Mouse (Mus musculus): ENCODE results near the gene Klrg1. TPM values are rescaled to one million over a fixed set of nuclear protein-coding genes. Genes with fewer than 3 reads are reported as not detected.

Gene Klrg1
- polyA plus RNA-seq, 1 experiment from 2014 or later = 1.0 TPM

DNA sequence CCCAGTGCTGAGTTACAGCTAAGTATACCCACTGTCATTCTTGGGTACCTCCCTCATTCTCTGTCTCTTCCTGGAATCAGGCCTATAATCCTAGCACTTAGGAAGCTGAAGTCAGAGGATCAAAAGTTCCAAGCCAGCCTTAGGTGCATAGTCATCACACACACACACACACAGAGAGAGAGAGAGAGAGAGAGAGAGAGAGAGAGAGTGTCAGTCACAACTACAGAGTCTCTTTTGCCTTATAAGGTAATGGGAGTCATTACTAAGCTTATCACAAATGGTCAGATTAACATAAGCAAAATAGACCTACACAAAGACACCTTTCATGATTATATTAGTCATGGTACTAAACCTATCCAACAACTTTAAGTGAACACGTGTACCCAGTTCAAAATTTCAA is 6.6 kb upstream of the Klrg1 start:
- Histone ChIP-seq H3K27me3 (ENCODE audit: control insufficient read depth, insufficient read depth, low read length) (no peaks in the 10 kb centered on the region), H3K9ac (replicated peaks; ENCODE audit: low read length) (no peak overlapping the region), H3K4me3 (replicated peaks; ENCODE audit: low read depth, low read length) (no peak overlapping the region), H3K4me1 (ENCODE audit: control insufficient read depth, insufficient read depth, low read length) (no peaks in the 10 kb centered on the region), H3K27ac (replicated peaks; ENCODE audit: low read depth, low read length) (no peak overlapping the region), H3K4me2 (ENCODE audit: low read length) (no peak overlapping the region), H3K36me3 (ENCODE audit: control insufficient read depth, insufficient read depth, low read length) (no peaks in the 10 kb centered on the region), H3K9me3 (ENCODE audit: control insufficient read depth, low read length) (no peaks in the 10 kb centered on the region)
- DNase-seq (no peak), ATAC-seq (ENCODE audit: low FRiP score, low TSS enrichment) (no peak)
- 51% methylated on average over 1 of the region's 1 CpGs for WGBS

DNA sequence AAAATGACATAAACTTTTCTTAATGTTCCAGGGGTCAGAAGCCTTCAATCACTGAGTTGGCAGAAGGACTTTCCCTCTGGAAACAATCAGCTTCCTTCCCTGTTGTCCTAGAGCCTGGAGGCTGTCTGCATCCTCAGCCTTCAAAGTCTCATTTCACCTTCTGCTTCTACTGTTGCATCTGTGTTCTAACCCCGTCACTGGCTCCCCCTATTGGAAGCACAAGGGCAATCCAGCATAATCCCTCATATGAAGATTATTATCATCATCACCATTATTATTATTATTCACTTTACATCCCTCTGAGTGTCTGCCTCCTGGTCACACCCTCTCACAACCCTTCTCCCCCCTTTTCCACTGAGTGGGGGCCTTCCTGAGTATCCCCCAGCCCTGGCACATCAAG is 5.6 kb upstream of the Klrg1 start:
- Histone ChIP-seq H3K4me1 (ENCODE audit: control insufficient read depth, insufficient read depth, low read length) (no peaks in the 10 kb centered on the region), H3K36me3 (ENCODE audit: control insufficient read depth, insufficient read depth, low read length) (no peaks in the 10 kb centered on the region), H3K27me3 (ENCODE audit: control insufficient read depth, insufficient read depth, low read length) (no peaks in the 10 kb centered on the region), H3K9ac (replicated peaks; ENCODE audit: low read length) (no peak overlapping the region), H3K4me3 (replicated peaks; ENCODE audit: low read depth, low read length) (no peak overlapping the region), H3K9me3 (ENCODE audit: control insufficient read depth, low read length) (no peaks in the 10 kb centered on the region), H3K4me2 (ENCODE audit: low read length) (no peak overlapping the region), H3K27ac (replicated peaks; ENCODE audit: low read depth, low read length) (no peak overlapping the region)
- WGBS = 41% methylated on average over 1 of the region's 1 CpGs
- no peak for ATAC-seq (ENCODE audit: low FRiP score, low TSS enrichment)
- no peak for DNase-seq

DNA sequence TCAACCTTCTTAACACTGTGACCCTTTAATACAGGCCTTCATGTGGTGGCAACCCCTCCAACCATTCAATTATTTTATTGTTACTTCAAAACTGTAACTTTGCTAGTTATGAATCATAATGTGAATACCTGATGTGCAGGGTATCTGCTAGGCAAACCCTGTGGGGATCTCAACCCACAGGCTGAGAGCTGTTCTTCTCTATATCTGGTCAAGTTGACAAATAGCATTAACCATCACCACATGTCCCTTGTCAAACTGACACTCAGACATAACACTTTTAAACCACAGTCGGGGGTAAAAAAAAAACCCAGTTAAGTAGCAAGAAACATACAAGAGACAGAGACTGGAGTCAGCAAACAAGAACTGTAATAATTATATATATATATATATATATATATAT is 2.1 kb upstream of the Klrg1 start:
- no peaks in the 10 kb centered on the region for H3K36me3 ChIP-seq (ENCODE audit: control insufficient read depth, insufficient read depth, low read length)
- 97% methylated on average over 1 of the region's 1 CpGs for WGBS
- no peak overlapping the region for H3K4me3 ChIP-seq (replicated peaks; ENCODE audit: low read depth, low read length)
- no peaks in the 10 kb centered on the region for H3K4me1 ChIP-seq (ENCODE audit: control insufficient read depth, insufficient read depth, low read length)
- no peaks in the 10 kb centered on the region for H3K27me3 ChIP-seq (ENCODE audit: control insufficient read depth, insufficient read depth, low read length)
- H3K9ac ChIP-seq (replicated peaks; ENCODE audit: low read length) = no peak overlapping the region
- DNase-seq = no peak
- H3K9me3 ChIP-seq (ENCODE audit: control insufficient read depth, low read length) = no peaks in the 10 kb centered on the region
- no peak for ATAC-seq (ENCODE audit: low FRiP score, low TSS enrichment)
- H3K4me2 ChIP-seq (ENCODE audit: low read length) = no peak overlapping the region
- H3K27ac ChIP-seq (replicated peaks; ENCODE audit: low read depth, low read length) = no peak overlapping the region

DNA sequence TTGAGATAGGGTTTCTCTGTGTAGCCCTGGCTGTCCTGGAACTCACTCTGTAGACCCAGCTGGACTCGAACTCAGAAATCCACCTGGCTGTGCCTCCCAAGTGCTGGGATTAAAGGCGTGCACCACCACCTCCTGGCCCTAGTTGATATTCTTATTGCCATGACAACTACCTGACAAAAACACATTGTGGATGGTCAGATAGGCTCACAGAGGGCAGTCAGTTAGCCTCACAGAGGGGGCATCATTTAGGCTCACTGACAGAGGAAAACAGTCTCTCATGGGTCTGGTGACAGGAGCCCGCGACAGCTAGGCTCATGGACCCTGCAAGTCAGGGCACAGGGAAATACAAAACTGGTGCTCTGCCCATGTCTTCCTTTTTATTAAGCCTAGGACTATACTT is 1.6 kb upstream of the Klrg1 start:
- Histone ChIP-seq H3K27ac (replicated peaks; ENCODE audit: low read depth, low read length) (no peak overlapping the region), H3K36me3 (ENCODE audit: control insufficient read depth, insufficient read depth, low read length) (no peaks in the 10 kb centered on the region), H3K27me3 (ENCODE audit: control insufficient read depth, insufficient read depth, low read length) (no peaks in the 10 kb centered on the region), H3K9ac (replicated peaks; ENCODE audit: low read length) (no peak overlapping the region), H3K9me3 (ENCODE audit: control insufficient read depth, low read length) (no peaks in the 10 kb centered on the region), H3K4me3 (replicated peaks; ENCODE audit: low read depth, low read length) (no peak overlapping the region), H3K4me1 (ENCODE audit: control insufficient read depth, insufficient read depth, low read length) (no peaks in the 10 kb centered on the region), H3K4me2 (ENCODE audit: low read length) (no peak overlapping the region)
- 83% methylated on average over 4 of the region's 4 CpGs for WGBS
- DNase-seq = no peak
- ATAC-seq (ENCODE audit: low FRiP score, low TSS enrichment) = no peak

DNA sequence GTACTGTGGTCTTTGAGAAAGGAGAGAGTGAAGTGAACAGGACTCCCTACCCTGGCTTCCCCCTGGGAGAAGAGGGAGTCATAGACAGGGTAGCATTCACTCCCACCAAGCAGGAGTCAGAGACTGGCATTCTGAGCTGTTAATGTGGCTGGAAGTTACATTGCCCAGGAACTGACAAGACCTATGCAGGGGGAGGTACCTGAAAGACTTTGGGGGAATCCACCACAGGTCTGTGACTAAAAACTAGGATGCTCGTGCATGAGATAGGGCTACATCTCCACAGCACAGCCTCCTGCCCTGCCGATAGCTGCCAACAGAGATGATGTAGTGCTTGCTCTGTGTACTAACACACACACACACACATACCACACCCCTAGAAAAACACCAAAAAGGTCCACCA is 747 bp upstream of the Klrg1 start:
- H3K4me2 ChIP-seq (ENCODE audit: low read length) = no peak overlapping the region

DNA sequence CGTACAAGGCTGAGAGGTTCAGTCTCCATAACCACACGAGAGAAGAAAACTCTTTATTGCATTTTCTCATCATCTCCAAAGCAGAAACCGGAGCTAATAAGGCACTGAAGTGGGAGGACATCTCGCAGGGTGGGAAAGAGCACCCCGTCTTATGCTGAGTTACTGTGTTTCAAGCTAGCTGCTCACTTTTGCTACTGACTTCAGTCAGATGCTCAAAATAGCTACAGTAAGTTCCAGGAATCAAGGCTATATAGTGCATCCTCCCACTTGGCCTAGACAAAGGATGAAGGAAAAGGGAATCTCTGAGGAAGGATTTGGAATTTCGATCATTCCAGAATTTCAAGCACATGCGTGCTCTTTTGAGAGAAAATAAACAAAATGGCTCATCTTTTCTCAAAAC is 6.1 kb downstream of the Klrg1 start:
- no peaks in the 10 kb centered on the region for H3K36me3 ChIP-seq (ENCODE audit: control insufficient read depth, insufficient read depth, low read length)
- H3K4me1 ChIP-seq (ENCODE audit: control insufficient read depth, insufficient read depth, low read length) = no peaks in the 10 kb centered on the region
- no peak overlapping the region for H3K4me3 ChIP-seq (replicated peaks; ENCODE audit: low read depth, low read length)
- ATAC-seq (ENCODE audit: low FRiP score, low TSS enrichment) = no peak
- H3K9me3 ChIP-seq (ENCODE audit: control insufficient read depth, low read length) = no peaks in the 10 kb centered on the region
- no peak overlapping the region for H3K27ac ChIP-seq (replicated peaks; ENCODE audit: low read depth, low read length)
- H3K4me2 ChIP-seq (ENCODE audit: low read length) = no peak overlapping the region
- WGBS = 92% methylated on average over 7 of the region's 7 CpGs
- H3K9ac ChIP-seq (replicated peaks; ENCODE audit: low read length) = no peak overlapping the region
- DNase-seq = no peak
- H3K27me3 ChIP-seq (ENCODE audit: control insufficient read depth, insufficient read depth, low read length) = no peaks in the 10 kb centered on the region

More for the DNA sequence above, 747 bp upstream of the Klrg1 start:
- ATAC-seq (ENCODE audit: low FRiP score, low TSS enrichment) (no peak), DNase-seq (no peak)
- H3K27ac ChIP-seq (replicated peaks; ENCODE audit: low read depth, low read length) = no peak overlapping the region
- no peaks in the 10 kb centered on the region for H3K27me3 ChIP-seq (ENCODE audit: control insufficient read depth, insufficient read depth, low read length)
- H3K36me3 ChIP-seq (ENCODE audit: control insufficient read depth, insufficient read depth, low read length) = no peaks in the 10 kb centered on the region
- H3K4me3 ChIP-seq (replicated peaks; ENCODE audit: low read depth, low read length) = no peak overlapping the region
- H3K9ac ChIP-seq (replicated peaks; ENCODE audit: low read length) = no peak overlapping the region
- H3K4me1 ChIP-seq (ENCODE audit: control insufficient read depth, insufficient read depth, low read length) = no peaks in the 10 kb centered on the region
- H3K9me3 ChIP-seq (ENCODE audit: control insufficient read depth, low read length) = no peaks in the 10 kb centered on the region
- 87% methylated on average over 2 of the region's 2 CpGs for WGBS

DNA sequence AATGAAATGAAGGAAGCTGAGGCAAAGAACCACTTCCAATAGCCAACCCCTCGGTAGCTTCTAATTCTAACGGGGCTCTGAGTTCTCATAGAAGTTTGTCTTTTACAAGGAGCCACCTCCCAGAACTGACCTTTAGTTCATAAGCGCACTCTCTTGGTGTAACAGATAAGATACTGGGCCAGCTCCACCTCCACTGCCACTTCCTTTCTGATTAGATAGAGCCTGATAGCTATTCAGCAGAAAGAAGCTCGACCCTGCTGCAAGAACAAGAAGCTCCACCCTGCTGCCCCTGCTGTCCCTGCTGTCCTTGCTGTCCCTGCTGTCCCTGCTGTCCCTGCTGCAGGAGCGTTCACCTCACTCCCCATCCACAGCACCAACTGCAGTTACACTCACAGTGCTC is 8.1 kb downstream of the Klrg1 start:
- Histone ChIP-seq H3K36me3 (ENCODE audit: control insufficient read depth, insufficient read depth, low read length) (no peaks in the 10 kb centered on the region), H3K27me3 (ENCODE audit: control insufficient read depth, insufficient read depth, low read length) (no peaks in the 10 kb centered on the region), H3K9ac (replicated peaks; ENCODE audit: low read length) (no peak overlapping the region), H3K4me3 (replicated peaks; ENCODE audit: low read depth, low read length) (no peak overlapping the region), H3K27ac (replicated peaks; ENCODE audit: low read depth, low read length) (no peak overlapping the region), H3K4me2 (ENCODE audit: low read length) (no peak overlapping the region), H3K4me1 (ENCODE audit: control insufficient read depth, insufficient read depth, low read length) (no peaks in the 10 kb centered on the region), H3K9me3 (ENCODE audit: control insufficient read depth, low read length) (no peaks in the 10 kb centered on the region)
- no peak for DNase-seq
- no peak for ATAC-seq (ENCODE audit: low FRiP score, low TSS enrichment)
- 70% methylated on average over 5 of the region's 5 CpGs for WGBS

DNA sequence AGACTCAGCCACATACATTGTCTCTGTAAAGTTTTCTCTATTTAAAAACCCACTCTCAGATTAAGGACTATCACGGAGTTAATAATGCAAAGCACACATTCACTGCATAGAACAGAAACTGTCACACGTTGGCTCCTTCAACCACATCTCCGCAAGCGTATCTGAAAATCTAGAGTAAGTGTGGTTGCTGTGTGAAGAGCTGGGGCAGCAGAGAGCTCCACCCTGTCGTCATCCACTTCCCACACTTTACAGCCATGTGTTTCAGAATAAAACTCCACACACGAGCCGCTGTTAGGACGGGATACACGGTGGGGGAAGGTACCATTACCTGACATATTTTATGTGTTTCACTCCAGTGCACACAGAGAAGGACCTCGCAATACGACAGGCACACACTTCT is 12.5 kb downstream of the Klrg1 start:
- no peak for DNase-seq
- Histone ChIP-seq H3K27me3 (ENCODE audit: control insufficient read depth, insufficient read depth, low read length) (no peaks in the 10 kb centered on the region), H3K27ac (replicated peaks; ENCODE audit: low read depth, low read length) (no peak overlapping the region), H3K4me2 (ENCODE audit: low read length) (no peak overlapping the region), H3K9me3 (ENCODE audit: control insufficient read depth, low read length) (no peaks in the 10 kb centered on the region), H3K4me3 (replicated peaks; ENCODE audit: low read depth, low read length) (no peak overlapping the region), H3K9ac (replicated peaks; ENCODE audit: low read length) (no peak overlapping the region), H3K4me1 (ENCODE audit: control insufficient read depth, insufficient read depth, low read length) (no peaks in the 10 kb centered on the region), H3K36me3 (ENCODE audit: control insufficient read depth, insufficient read depth, low read length) (no peaks in the 10 kb centered on the region)
- WGBS = 85% methylated on average over 11 of the region's 11 CpGs
- no peak for ATAC-seq (ENCODE audit: low FRiP score, low TSS enrichment)

DNA sequence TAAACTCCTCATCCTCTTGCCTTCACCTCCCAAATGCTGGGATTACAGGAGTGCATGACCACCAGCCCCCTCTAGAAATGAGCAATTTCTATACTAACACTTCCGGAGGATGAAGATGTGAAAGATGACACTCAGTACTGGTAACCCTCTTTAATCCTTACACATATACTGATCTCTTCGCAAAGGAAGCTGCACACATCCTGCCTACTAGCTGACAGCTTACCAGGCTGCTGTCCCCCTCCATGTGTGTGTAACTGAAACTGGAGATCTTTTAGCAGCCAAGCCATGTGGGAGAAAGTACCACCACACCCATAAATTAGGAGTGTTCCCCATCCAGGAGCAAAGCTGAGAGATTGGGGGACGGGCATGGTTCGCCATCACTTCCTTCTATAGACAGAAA is 13.5 kb downstream of the Klrg1 start:
- no peak overlapping the region for H3K27ac ChIP-seq (replicated peaks; ENCODE audit: low read depth, low read length)

More for the DNA sequence above, 13.5 kb downstream of the Klrg1 start:
- Histone ChIP-seq H3K4me1 (ENCODE audit: control insufficient read depth, insufficient read depth, low read length) (no peaks in the 10 kb centered on the region), H3K36me3 (ENCODE audit: control insufficient read depth, insufficient read depth, low read length) (no peaks in the 10 kb centered on the region), H3K27me3 (ENCODE audit: control insufficient read depth, insufficient read depth, low read length) (no peaks in the 10 kb centered on the region), H3K4me3 (replicated peaks; ENCODE audit: low read depth, low read length) (no peak overlapping the region), H3K9ac (replicated peaks; ENCODE audit: low read length) (no peak overlapping the region), H3K4me2 (ENCODE audit: low read length) (no peak overlapping the region), H3K9me3 (ENCODE audit: control insufficient read depth, low read length) (no peaks in the 10 kb centered on the region)
- ATAC-seq (ENCODE audit: low FRiP score, low TSS enrichment) (no peak), DNase-seq (no peak)
- WGBS = 92% methylated on average over 4 of the region's 4 CpGs
